Mouse (Mus musculus) layer of hippocampus, adult 8-10 months (tissue): ENCODE measurements around the gene Sfi1. TPM values are rescaled to one million over a fixed set of nuclear protein-coding genes. Genes with fewer than 3 reads are reported as not detected.
"Not testable (repeated sequence)": the region's sequence is repeated elsewhere in the genome, so short reads cannot be mapped to it uniquely, and the experiment has no call there.

Source experiments
- DNase-seq, 2 experiments: peaks; one replicate each; pipeline ENCODE4 v3.0.0; 2022; ENCODE audit warnings: low spot score in 2 of 2
- total RNA-seq, 4 experiments: library from RNA; stranded (reverse); gene quantifications; 2 replicates each; pipeline ENCODE4 v1.2.4; 2022

The Sfi1 gene
- total RNA-seq, 4 experiments from 2014 or later, result 78.7 to 104 (median 90.0) TPM

GRCm38 (mm10) chr11:3104501-3105260, 88.6 kb downstream of the Sfi1 start:
- not testable (repeated sequence) for DNase-seq

GRCm38 (mm10) chr11:3103619-3104164, 89.6 kb downstream of the Sfi1 start:
- DNase-seq, result no peak

- not testable (repeated sequence) for DNase-seq
These were observed 90.6 kb downstream of the Sfi1 start for GRCm38 (mm10) chr11:3102626-3103025.

- DNase-seq, result no peak
These were observed 91.3 kb downstream of the Sfi1 start for GRCm38 (mm10) chr11:3101875-3102494.

GRCm38 (mm10) chr11:3101072-3101874, 92.0 kb downstream of the Sfi1 start:
- no peak for DNase-seq

GRCm38 (mm10) chr11:3100066-3100645, 93.1 kb downstream of the Sfi1 start:
- not testable (repeated sequence) for DNase-seq

Other genes with a start within 250 kb of the Sfi1 start
- gene Eif4enif1, start 8.9 kb upstream of the Sfi1 start, total RNA-seq, result 10 to 100 TPM; 65.3 to 75.5 (median 69.9) TPM
- 100 to 1,000 TPM in 2 of 4 experiments, 10 to 100 TPM in 2; 89.3 to 113 (median 99.1) TPM for gene Drg1, start 73.0 kb upstream of the Sfi1 start, total RNA-seq
- 10 to 100 TPM; 53.5 to 58.4 (median 56.7) TPM for gene Patz1, start 95.4 kb upstream of the Sfi1 start, total RNA-seq
- gene Pik3ip1, start 136.9 kb upstream of the Sfi1 start, total RNA-seq, result 10 to 100 TPM; 38.2 to 53.1 (median 46.4) TPM
- gene Limk2, start 215.7 kb upstream of the Sfi1 start, total RNA-seq, result 100 to 1,000 TPM in 3 of 4 experiments, 10 to 100 TPM in 1; 91.2 to 111 (median 105) TPM